Mouse (Mus musculus) cerebellum, adult 2 months (tissue): ENCODE measurements at regions not wholly inside any gene's neighbourhood (a gene's known extent, or its start where the extent isn't known, plus 50 kb on each side); places are given as distances from the start of the nearest gene placed in this dataset.

Experiments used
- CTCF ChIP-seq: fragments of 200-500 bp; IDR thresholded peaks from 2 replicates; pipeline ENCODE4 v1.5.1; 2011; ENCODE audit warnings: low read depth, mild to moderate bottlenecking, control low read depth, low read length, moderate library complexity, borderline replicate concordance; ENCODE audit not compliant: insufficient read depth
- POLR2A ChIP-seq: fragments of 200-500 bp; IDR thresholded peaks from 2 replicates; pipeline ENCODE4 v1.6.1; 2011; ENCODE audit warnings: low read length, control low read depth, borderline replicate concordance; ENCODE audit not compliant: insufficient read depth

- TF ChIP-seq CTCF (peak; percentile 73), POLR2A (no peak)
Measured at GRCm38 (mm10) chr6:84375498-84375897, 218.2 kb downstream of the Cyp26b1 start.
